In the genomic region with DNA sequence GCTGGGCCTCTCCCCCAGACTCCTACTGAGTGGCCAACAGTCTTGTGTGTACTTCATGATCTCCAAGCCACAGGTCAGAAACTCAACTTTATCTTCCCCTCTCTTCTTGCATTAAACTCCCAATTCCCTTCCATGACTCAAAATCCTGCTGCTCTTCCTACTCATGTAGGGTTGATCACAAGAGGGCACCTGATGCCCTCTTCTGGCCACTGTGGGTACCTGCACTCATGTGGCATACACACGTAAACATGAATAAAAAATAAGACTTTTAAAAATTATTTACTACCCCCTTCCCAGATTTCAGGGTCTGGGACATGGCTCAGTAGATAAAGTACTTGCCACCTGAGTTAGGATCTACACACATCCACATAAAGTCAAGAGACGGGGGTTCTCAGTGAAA, we compare ENCODE assay signal across 21 mouse cellular contexts.
A peak's percentile ranks its signal among the peaks of the same experiment; 100 is the strongest.
DNase-seq lines count a peak whose midpoint lies in the region; ATAC-seq and TF ChIP-seq lines count a peak whose summit lies in the region.
"Had no signal": no experiment of that assay in that cellular context is flagged by ENCODE, and none has a peak within 500 bp of the region (broad histone marks: within the 10 kb centered on the region; RNA-seq: fewer than 3 reads in every experiment).

No protein-coding gene starts in this region.

- no peak overlapping the region for H3K4me3 ChIP-seq in gastrocnemius, adult 2 months
- H3K4me3 ChIP-seq in kidney, postnatal 0 days (replicated peaks; ENCODE audit: low read depth, low read length): no peak overlapping the region
- no peak overlapping the region for H3K4me3 ChIP-seq in lung, postnatal 0 days (ENCODE audit: low read depth, low read length)
- no peak overlapping the region for H3K4me3 ChIP-seq in MEL (ENCODE audit: control insufficient read depth in 1 of 2, insufficient read depth in 1 of 2, low read depth in 2 of 2, low read length in 2 of 2)
- no peak overlapping the region for H3K4me3 ChIP-seq in kidney, embryonic 16.5 days (ENCODE audit: low read length)
- H3K4me3 ChIP-seq: embryonic facial prominence, embryonic 13.5 days; erythroblast, embryonic 14.5 days; forebrain, embryonic 12.5 days; heart, embryonic 13.5 days; hindbrain, embryonic 15.5 days; limb, embryonic 10.5 days; lung, embryonic 15.5 days; stomach, embryonic 15.5 days had no signal

- intact Hi-C loops in gastrocnemius, adult 2 months (cut with DNase I): no loop called here

- H3K79me2 ChIP-seq in MEL (ENCODE audit: control insufficient read depth, insufficient read depth, low read length, poor library complexity): no peaks in the 10 kb centered on the region

- no peak for ATAC-seq in kidney, postnatal 0 days (replicated peaks; ENCODE audit: low FRiP score, low read depth)
- no peak for ATAC-seq in lung, postnatal 0 days
- no peak for ATAC-seq in kidney, embryonic 16.5 days (ENCODE audit: low FRiP score, low TSS enrichment)

- H3K27ac ChIP-seq in gastrocnemius, adult 2 months: no peak overlapping the region
- no peak overlapping the region for H3K27ac ChIP-seq in kidney, postnatal 0 days
- no peak overlapping the region for H3K27ac ChIP-seq in lung, postnatal 0 days (ENCODE audit: low read length)
- H3K27ac ChIP-seq in MEL (ENCODE audit: control insufficient read depth, low read depth, low read length): peak overlapping the region; percentile 59
- H3K27ac ChIP-seq in kidney, embryonic 16.5 days (ENCODE audit: low read length): no peak overlapping the region
- H3K27ac ChIP-seq: embryonic facial prominence, embryonic 13.5 days; forebrain, embryonic 12.5 days; heart, embryonic 13.5 days; hindbrain, embryonic 15.5 days; limb, embryonic 10.5 days; lung, embryonic 15.5 days; stomach, embryonic 15.5 days had no signal

- peaks cover 2% of the 10 kb centered on the region; the same call in 1 of the 2 replicates for H3K36me3 ChIP-seq in kidney, postnatal 0 days (ENCODE audit: insufficient read depth, low read length)
- no peaks in the 10 kb centered on the region for H3K36me3 ChIP-seq in lung, postnatal 0 days (ENCODE audit: insufficient read depth, low read length)
- peaks cover 0 to 51% of the 10 kb centered on the region in 2 experiments; a peak in 2 of 4 replicates for H3K36me3 ChIP-seq in MEL (ENCODE audit: control insufficient read depth in 1 of 2, insufficient read depth in 2 of 2, low read length in 2 of 2)
- peaks cover 3% of the 10 kb centered on the region; the same call in 1 of the 2 replicates for H3K36me3 ChIP-seq in kidney, embryonic 16.5 days (ENCODE audit: insufficient read depth, low read length)
- H3K36me3 ChIP-seq: forebrain, embryonic 12.5 days; hindbrain, embryonic 15.5 days; lung, embryonic 15.5 days; stomach, embryonic 15.5 days had no signal

- TF ChIP-seq POLR2A in MEL (IDR thresholded peaks at IDR 0.05; ENCODE audit: control insufficient read depth in 1 of 2, insufficient read depth in 1 of 2, low read depth in 1 of 2, low read length in 2 of 2, poor library complexity in 1 of 2): no peak

- H3K4me1 ChIP-seq in kidney, postnatal 0 days (replicated peaks; ENCODE audit: insufficient read depth, low read length): peaks cover 24% of the 10 kb centered on the region; the same call in 1 of the 2 replicates
- peaks cover 11% of the 10 kb centered on the region for H3K4me1 ChIP-seq in lung, postnatal 0 days (ENCODE audit: insufficient read depth, low read depth, low read length)
- H3K4me1 ChIP-seq in MEL (ENCODE audit: control insufficient read depth in 1 of 2, insufficient read depth in 2 of 2, low read length in 2 of 2): peaks cover 24 to 43% of the 10 kb centered on the region in 2 experiments
- peaks cover 33% of the 10 kb centered on the region for H3K4me1 ChIP-seq in kidney, embryonic 16.5 days (ENCODE audit: insufficient read depth, low read length)
- H3K4me1 ChIP-seq: hindbrain, embryonic 15.5 days had no signal

- no peak; the same call in none of the 2 replicates for TF ChIP-seq RAD21 in MEL (IDR thresholded peaks at IDR 0.05; ENCODE audit: low read depth, low read length)

- no peak overlapping the region for H3K4me2 ChIP-seq in kidney, postnatal 0 days (ENCODE audit: low read length)
- H3K4me2 ChIP-seq in lung, postnatal 0 days (replicated peaks; ENCODE audit: low read depth, low read length): no peak overlapping the region
- no peak overlapping the region for H3K4me2 ChIP-seq in kidney, embryonic 16.5 days (replicated peaks; ENCODE audit: low read depth, low read length)
- H3K4me2 ChIP-seq: embryonic facial prominence, embryonic 13.5 days; forebrain, embryonic 12.5 days; heart, embryonic 13.5 days; hindbrain, embryonic 15.5 days; lung, embryonic 15.5 days; midbrain, embryonic 11.5 days; stomach, embryonic 15.5 days had no signal

- WGBS in kidney, postnatal 0 days: 94% methylated on average over 2 of the region's 2 CpGs
- 100% methylated on average over 2 of the region's 2 CpGs for WGBS in lung, postnatal 0 days
- WGBS in kidney, embryonic 16.5 days: 94% methylated on average over 2 of the region's 2 CpGs

- DNase-seq in gastrocnemius, adult 2 months: no peak
- no peak for DNase-seq in gastrocnemius, adult 18-20 months (ENCODE audit: low spot score)
- DNase-seq in kidney, postnatal 0 days (ENCODE audit: low spot score): no peak
- no peak for DNase-seq in kidney, postnatal 25 days
- DNase-seq in lung, postnatal 0 days (ENCODE audit: low spot score): no peak
- no peak for DNase-seq in lung, postnatal 36 days
- DNase-seq in MEL (ENCODE audit: low read depth, low spot score): no peak
- DNase-seq: adrenal gland, adult 8-10 months; cerebellum, adult 8-10 months; cerebellum, postnatal 36 days; embryo, embryonic 11 days had no signal

- TF ChIP-seq EP300 in lung, postnatal 0 days (IDR thresholded peaks at IDR 0.05): no peak
- TF ChIP-seq EP300 in MEL (IDR thresholded peaks at IDR 0.05; ENCODE audit: low read depth in 1 of 2, low read length in 2 of 2): no peak

- H3K27me3 ChIP-seq in kidney, postnatal 0 days (ENCODE audit: insufficient read depth, low read length): no peaks in the 10 kb centered on the region
- H3K27me3 ChIP-seq in lung, postnatal 0 days (replicated peaks; ENCODE audit: insufficient read depth, low read length): no peaks in the 10 kb centered on the region
- H3K27me3 ChIP-seq in MEL (ENCODE audit: control insufficient read depth in 1 of 2, insufficient read depth in 2 of 2, low read length in 2 of 2): no peaks in the 10 kb centered on the region
- H3K27me3 ChIP-seq in kidney, embryonic 16.5 days (ENCODE audit: insufficient read depth, low read length): no peaks in the 10 kb centered on the region
- H3K27me3 ChIP-seq: embryonic facial prominence, embryonic 13.5 days; forebrain, embryonic 12.5 days; heart, embryonic 13.5 days; hindbrain, embryonic 15.5 days; lung, embryonic 15.5 days; stomach, embryonic 15.5 days had no signal

- no peaks in the 10 kb centered on the region for H3K9me3 ChIP-seq in kidney, postnatal 0 days (replicated peaks; ENCODE audit: low read length)
- H3K9me3 ChIP-seq in lung, postnatal 0 days (ENCODE audit: low read length): no peaks in the 10 kb centered on the region
- H3K9me3 ChIP-seq in MEL (replicated peaks; ENCODE audit: insufficient read depth, low read length): no peaks in the 10 kb centered on the region
- H3K9me3 ChIP-seq in kidney, embryonic 16.5 days (ENCODE audit: low read length): no peaks in the 10 kb centered on the region; the same call in 1 of the 2 replicates
- H3K9me3 ChIP-seq: forebrain, embryonic 12.5 days; heart, embryonic 13.5 days; hindbrain, embryonic 15.5 days; limb, embryonic 10.5 days; lung, embryonic 15.5 days; stomach, embryonic 15.5 days had no signal

- H3K9ac ChIP-seq in kidney, postnatal 0 days (ENCODE audit: low read depth, low read length): no peak overlapping the region
- H3K9ac ChIP-seq in lung, postnatal 0 days (replicated peaks; ENCODE audit: low read depth): no peak overlapping the region
- no peak overlapping the region for H3K9ac ChIP-seq in MEL (ENCODE audit: control insufficient read depth, low read depth, low read length, poor library complexity, severe bottlenecking)
- no peak overlapping the region for H3K9ac ChIP-seq in kidney, embryonic 16.5 days (replicated peaks; ENCODE audit: low read length)
- H3K9ac ChIP-seq: embryonic facial prominence, embryonic 13.5 days; forebrain, embryonic 12.5 days; heart, embryonic 13.5 days; hindbrain, embryonic 15.5 days; lung, embryonic 15.5 days; stomach, embryonic 15.5 days had no signal

- TF ChIP-seq CTCF in gastrocnemius, adult 2 months (IDR thresholded peaks at IDR 0.05): peak; percentile 21; the same call in 1 of the 2 replicates
- TF ChIP-seq CTCF in kidney, postnatal 0 days (IDR thresholded peaks at IDR 0.05; ENCODE audit: low read depth): peak; percentile 33; the same call in 1 of the 2 replicates
- peak; percentile 38 for TF ChIP-seq CTCF in lung, postnatal 0 days (IDR thresholded peaks at IDR 0.05)
- peak; percentile 27 to 45 (median 28); a peak in 5 of 6 replicates for TF ChIP-seq CTCF in MEL (IDR thresholded peaks at IDR 0.05 in 2 of 3, conservative IDR thresholded peaks at IDR 0.05 in 1 of 3; ENCODE audit: control insufficient read depth in 1 of 3, insufficient read depth in 1 of 3, low read depth in 2 of 3, low read length in 3 of 3, poor library complexity in 1 of 3, severe bottlenecking in 1 of 3)

TF ChIP-seq in MEL, 35 proteins besides CTCF, POLR2A, EP300 and RAD21:
- TF ChIP-seq ZC3H11A (IDR thresholded peaks at IDR 0.05; ENCODE audit: low read depth, low read length): no peak
- no peak for TF ChIP-seq SIN3A (IDR thresholded peaks at IDR 0.05; ENCODE audit: low read length)
- TF ChIP-seq UBTF (IDR thresholded peaks at IDR 0.05; ENCODE audit: borderline replicate concordance, insufficient read depth, low read depth, low read length): no peak
- TF ChIP-seq NELFE (IDR thresholded peaks at IDR 0.05; ENCODE audit: low read depth, low read length): no peak
- TF ChIP-seq TAL1 (IDR thresholded peaks at IDR 0.05; ENCODE audit: low read length): no peak
- TF ChIP-seq BHLHE40 (IDR thresholded peaks at IDR 0.05; ENCODE audit: borderline replicate concordance, low read depth, low read length): no peak
